Mouse (Mus musculus) leukemia stem cell, adult 10-12 weeks (primary cell): ENCODE measurements around the gene Adcyap1r1. TPM values are rescaled to one million over a fixed set of nuclear protein-coding genes. Genes with fewer than 3 reads are reported as not detected.

Experiments
- polyA plus RNA-seq: library from polyadenylated mRNA; stranded (reverse); fragments of >175 nt; gene quantifications from 2 replicates; pipeline ENCODE4 v1.2.3, GENCODE M21; 2012; ENCODE audit warnings: low replicate concordance

The Adcyap1r1 gene
- not detected in 2 replicates for polyA plus RNA-seq

DNA sequence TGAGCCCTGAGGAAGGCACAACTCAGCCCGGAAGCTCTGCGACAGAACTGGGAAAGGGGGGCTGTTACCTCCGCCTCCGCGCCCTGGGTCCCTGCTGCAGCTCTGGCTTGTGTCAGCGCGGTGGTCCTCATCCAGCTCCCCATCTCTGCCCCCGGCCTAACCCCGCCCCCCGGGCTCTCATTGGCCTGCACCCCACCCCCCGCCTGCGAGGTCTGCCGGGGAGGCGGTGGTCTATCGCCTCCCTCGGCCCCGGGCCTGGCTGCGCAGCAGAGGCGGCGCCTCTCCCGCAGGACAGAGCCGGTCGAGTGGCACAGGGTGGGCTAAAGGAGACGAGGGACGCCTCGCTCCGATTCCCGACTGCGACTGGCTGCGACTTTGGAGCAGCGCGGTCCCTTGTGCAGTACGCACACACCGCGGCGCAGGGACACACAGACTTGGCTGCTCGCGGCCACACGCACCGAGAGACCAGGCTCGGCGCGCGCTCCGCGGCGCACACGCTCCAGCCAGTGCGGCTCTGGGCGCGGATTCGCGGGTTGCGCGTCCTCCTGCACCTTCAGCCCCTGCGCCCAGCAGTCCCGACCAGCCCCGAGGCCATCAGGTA lies at the start of gene Adcyap1r1:
Adcyap1r1 (plus strand) TSS at position 208 of the 601 bp plus-strand sequence.

Other genes starting within 250 kb of the Adcyap1r1 start
- 0.14 and 0.15 TPM in 2 replicates for gene Mindy4, start 248.6 kb upstream of the Adcyap1r1 start, polyA plus RNA-seq
- gene Aqp1, start 115.5 kb upstream of the Adcyap1r1 start, polyA plus RNA-seq: 73.9 and 187 TPM in 2 replicates
- gene Ghrhr, start 75.7 kb upstream of the Adcyap1r1 start, polyA plus RNA-seq: 0.26 TPM in 1 of 2 replicates, not detected in the other
- gene Neurod6, start 229.3 kb downstream of the Adcyap1r1 start, polyA plus RNA-seq: 0.08 TPM in 1 of 2 replicates, not detected in the other